In the genomic region with DNA sequence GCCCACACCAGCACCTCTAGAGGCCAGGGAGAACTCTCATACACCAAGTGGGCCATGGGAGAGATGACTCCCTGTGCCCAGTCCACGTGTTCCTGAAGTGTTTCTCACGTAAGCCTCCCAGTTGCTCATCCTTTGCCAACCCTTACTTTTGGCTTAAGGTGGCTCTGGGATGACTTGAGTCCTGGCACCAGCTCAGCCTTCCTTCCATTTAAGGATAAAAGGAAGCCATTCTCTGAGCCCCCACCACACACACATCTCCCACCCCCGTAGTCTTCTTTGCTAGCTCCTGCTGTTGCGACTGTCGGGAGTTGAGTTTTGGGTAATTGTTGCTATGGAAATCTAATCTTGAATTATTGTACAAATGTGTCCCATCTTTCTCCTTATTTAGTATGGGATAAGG, we compare ENCODE assay signal across 24 mouse cellular contexts. TPM values are rescaled to one million over a fixed set of nuclear protein-coding genes. Genes with fewer than 3 reads are reported as not detected.
DNase-seq lines count a peak whose midpoint lies in the region; ATAC-seq lines count a peak whose summit lies in the region.
"Had no signal": no experiment of that assay in that cellular context is flagged by ENCODE, and none has a peak within 500 bp of the region (broad histone marks: within the 10 kb centered on the region; RNA-seq: fewer than 3 reads in every experiment).

No protein-coding gene starts in this region.

- peaks cover 43% of the 10 kb centered on the region for H3K4me1 ChIP-seq in forebrain, embryonic 16.5 days (replicated peaks; ENCODE audit: control insufficient read depth, insufficient read depth, low read length)
- H3K4me1 ChIP-seq: liver, embryonic 13.5 days; lung, embryonic 15.5 days had no signal

- intact Hi-C loops in left cerebral cortex, postnatal 25 days (cut with DNase I) = loop anchor here (1.0 kb wide), 1 partner anchor 13 kb away; a partner anchor contains a TSS

- H3K4me3 ChIP-seq in forebrain, embryonic 16.5 days (replicated peaks; ENCODE audit: low read length) = no peak overlapping the region
- H3K4me3 ChIP-seq: gastrocnemius, adult 2 months; heart, embryonic 12.5 days; limb, embryonic 12.5 days; liver, embryonic 13.5 days; lung, embryonic 15.5 days had no signal

- no peak overlapping the region for H3K27ac ChIP-seq in forebrain, embryonic 16.5 days (ENCODE audit: low read length)
- H3K27ac ChIP-seq: gastrocnemius, adult 2 months; hindbrain, postnatal 0 days; limb, embryonic 12.5 days; liver, embryonic 13.5 days; lung, embryonic 15.5 days had no signal

- H3K27me3 ChIP-seq in forebrain, embryonic 16.5 days (replicated peaks; ENCODE audit: control insufficient read depth, insufficient read depth, low read length) = peaks cover 3% of the 10 kb centered on the region; the same call in 1 of the 2 replicates
- H3K27me3 ChIP-seq: liver, embryonic 13.5 days; lung, embryonic 15.5 days had no signal

- DNase-seq in layer of hippocampus, adult 18-20 months (ENCODE audit: low spot score in 2 of 2) = peak; percentile 59 to 77
- DNase-seq in layer of hippocampus, postnatal 36 days = no peak
- DNase-seq in layer of hippocampus, adult 8-10 months (ENCODE audit: low spot score in 2 of 2) = peak; percentile 67 to 77
- peak; percentile 73 to 96 for DNase-seq in left cerebral cortex, postnatal 25 days (ENCODE audit: low spot score in 2 of 2)
- peak; percentile 83 to 86 for DNase-seq in right cerebral cortex, postnatal 36 days (ENCODE audit: low spot score in 2 of 2)
- no peak for DNase-seq in thymus, postnatal 36 days
- DNase-seq in adrenal gland, postnatal 10 days = no peak
- DNase-seq: adrenal gland, adult 8-10 months; gastrocnemius, adult 2 months; kidney, adult 8-10 months; kidney, postnatal 25 days; liver, embryonic 13.5 days had no signal

- no peak overlapping the region for H3K4me2 ChIP-seq in forebrain, embryonic 16.5 days (ENCODE audit: low read length)
- H3K4me2 ChIP-seq: heart, embryonic 12.5 days; limb, embryonic 12.5 days; liver, embryonic 13.5 days; lung, embryonic 15.5 days had no signal

- no peak for ATAC-seq in forebrain, embryonic 16.5 days
- ATAC-seq: hindbrain, postnatal 0 days; midbrain, embryonic 16.5 days had no signal

- no peaks in the 10 kb centered on the region for H3K9me3 ChIP-seq in forebrain, embryonic 16.5 days (ENCODE audit: control insufficient read depth, low read length)
- H3K9me3 ChIP-seq: heart, embryonic 12.5 days; limb, embryonic 12.5 days; liver, embryonic 13.5 days; lung, embryonic 15.5 days had no signal

- no peak overlapping the region for H3K9ac ChIP-seq in forebrain, embryonic 16.5 days (replicated peaks; ENCODE audit: low read depth, low read length)
- H3K9ac ChIP-seq: heart, embryonic 12.5 days; limb, embryonic 12.5 days; liver, embryonic 13.5 days; lung, embryonic 15.5 days had no signal

- 68% methylated on average over 5 of the region's 5 CpGs for WGBS in forebrain, embryonic 16.5 days

- no peaks in the 10 kb centered on the region for H3K36me3 ChIP-seq in forebrain, embryonic 16.5 days (ENCODE audit: control insufficient read depth, insufficient read depth)
- H3K36me3 ChIP-seq: heart, embryonic 12.5 days; limb, embryonic 12.5 days; liver, embryonic 13.5 days; lung, embryonic 15.5 days had no signal

RNA-seq across cellular contexts. Expression of a gene that starts 13.2 kb away (rescaled TPM):
- total RNA-seq in layer of hippocampus, adult 18-20 months (2021) = 100 to 1,000 TPM; 109 to 113 TPM
- total RNA-seq in layer of hippocampus, postnatal 36 days (2021) = 100 to 1,000 TPM; 101 to 119 TPM
- 100 to 1,000 TPM in 1 of 4 experiments, 10 to 100 TPM in 3; 77.2 to 102 (median 98.0) TPM for total RNA-seq in layer of hippocampus, adult 8-10 months (2022)
- 10 to 100 TPM; 84.4 to 96.3 TPM for total RNA-seq in left cerebral cortex, postnatal 25 days (2021)
- 10.3 and 16.3 TPM in 2 replicates for polyA plus RNA-seq in forebrain, embryonic 16.5 days (2015; fragmentation: Nextera tagmentation; extraction: Ambion mirVana)
- total RNA-seq in adrenal gland, postnatal 10 days (2021) = under 1 TPM in 1 of 2 experiments, not detected in 1; 0.45 TPM
- total RNA-seq: CH12.LX; common myeloid progenitor, adult 5-6 weeks; gastrocnemius, adult 2 months; granulocyte monocyte progenitor cell, adult 5-6 weeks; heart, postnatal 25 days had no signal
- polyA plus RNA-seq: embryonic facial prominence, embryonic 14.5 days; limb, embryonic 12.5 days; liver, embryonic 13.5 days; lung, embryonic 15.5 days had no signal

RNA-seq across cellular contexts. Expression of a gene that starts 23.9 kb away (rescaled TPM):
- not detected for total RNA-seq in layer of hippocampus, adult 18-20 months (2021)
- total RNA-seq in layer of hippocampus, postnatal 36 days (2021) = not detected
- total RNA-seq in layer of hippocampus, adult 8-10 months (2022) = not detected
- not detected for total RNA-seq in left cerebral cortex, postnatal 25 days (2021)
- polyA plus RNA-seq in forebrain, embryonic 16.5 days (2015; fragmentation: Nextera tagmentation; extraction: Ambion mirVana) = not detected in 2 replicates
- total RNA-seq in adrenal gland, postnatal 10 days (2021) = not detected
- total RNA-seq: adrenal gland, adult 8-10 months; CH12.LX; common myeloid progenitor, adult 5-6 weeks; gastrocnemius, adult 2 months; granulocyte monocyte progenitor cell, adult 5-6 weeks; heart, postnatal 25 days; hindbrain, postnatal 0 days had no signal
- polyA plus RNA-seq: cerebellum, adult 2 months; embryonic facial prominence, embryonic 14.5 days; heart, embryonic 12.5 days; hindbrain, postnatal 0 days; limb, embryonic 12.5 days; liver, embryonic 13.5 days; lung, embryonic 15.5 days; midbrain, embryonic 16.5 days had no signal

RNA-seq across cellular contexts. Expression of a gene that starts 35.2 kb away (rescaled TPM):
- total RNA-seq in layer of hippocampus, adult 18-20 months (2021) = 10 to 100 TPM; 67.2 to 67.8 TPM
- 10 to 100 TPM; 63.5 to 64.6 TPM for total RNA-seq in layer of hippocampus, postnatal 36 days (2021)
- total RNA-seq in layer of hippocampus, adult 8-10 months (2022) = 10 to 100 TPM; 63.0 to 64.3 (median 64.0) TPM
- total RNA-seq in left cerebral cortex, postnatal 25 days (2021) = 10 to 100 TPM; 70.8 to 72.4 TPM
- polyA plus RNA-seq in forebrain, embryonic 16.5 days (2015; fragmentation: Nextera tagmentation; extraction: Ambion mirVana) = 107 and 113 TPM in 2 replicates
- total RNA-seq in adrenal gland, postnatal 10 days (2021) = 10 to 100 TPM; 64.3 to 72.7 TPM

RNA-seq across cellular contexts. Expression of a gene that starts 41.6 kb away (rescaled TPM):
- not detected for total RNA-seq in layer of hippocampus, adult 18-20 months (2021)
- total RNA-seq in layer of hippocampus, postnatal 36 days (2021) = not detected
- total RNA-seq in layer of hippocampus, adult 8-10 months (2022) = under 1 TPM in 1 of 4 experiments, not detected in 3; 0.04 TPM
- total RNA-seq in left cerebral cortex, postnatal 25 days (2021) = not detected
- not detected in 2 replicates for polyA plus RNA-seq in forebrain, embryonic 16.5 days (2015; fragmentation: Nextera tagmentation; extraction: Ambion mirVana)
- not detected for total RNA-seq in adrenal gland, postnatal 10 days (2021)
- total RNA-seq: adrenal gland, adult 8-10 months; CH12.LX; common myeloid progenitor, adult 5-6 weeks; gastrocnemius, adult 2 months; granulocyte monocyte progenitor cell, adult 5-6 weeks; heart, postnatal 25 days; hindbrain, postnatal 0 days had no signal
- polyA plus RNA-seq: cerebellum, adult 2 months; embryonic facial prominence, embryonic 14.5 days; heart, embryonic 12.5 days; limb, embryonic 12.5 days; liver, embryonic 13.5 days; lung, embryonic 15.5 days; midbrain, embryonic 16.5 days had no signal

Comparison
In these comparisons a context has a peak if more than half of its experiments do, and no peak if none do; other contexts are left out.
1. DNase-seq: peak in layer of hippocampus, adult 18-20 months (2 of 2), layer of hippocampus, adult 8-10 months (2 of 2), left cerebral cortex, postnatal 25 days (2 of 2) and right cerebral cortex, postnatal 36 days (2 of 2); none in layer of hippocampus, postnatal 36 days (0 of 2), thymus, postnatal 36 days (0 of 2) and adrenal gland, postnatal 10 days (single experiment).
2. RNA of a gene that starts 13.2 kb away (total RNA-seq): 101 to 119 TPM in layer of hippocampus, postnatal 36 days, 109 to 113 TPM in layer of hippocampus, adult 18-20 months, 77.2 to 102 TPM in layer of hippocampus, adult 8-10 months and 84.4 to 96.3 TPM in left cerebral cortex, postnatal 25 days; 0.45 TPM in adrenal gland, postnatal 10 days; every median in the first group is over 10 times any median in the second.